Mouse (Mus musculus) ES-Bruce4 (cell line): ENCODE data around the gene Spast.

Experiments used
- CTCF ChIP-seq: IDR thresholded peaks from one replicate; pipeline ENCODE4 v1.8.1; 2011; ENCODE audit warnings: low read depth, low read length
- EP300 ChIP-seq: IDR thresholded peaks from 2 replicates; pipeline ENCODE4 v1.6.1; 2011; ENCODE audit warnings: low read depth, low read length; ENCODE audit not compliant: insufficient read depth
- POLR2A ChIP-seq: IDR thresholded peaks from one replicate; pipeline ENCODE4 v1.8.1; 2011; ENCODE audit warnings: low read length; ENCODE audit not compliant: insufficient read depth

- no peak for TF ChIP-seq POLR2A
- no peak for TF ChIP-seq CTCF
- TF ChIP-seq EP300 = no peak
Measured at GRCm38 (mm10) chr17:74406487-74406886, 67.7 kb downstream of the Spast start.
